32 mouse cellular contexts compared by ENCODE assay signal in the genomic region with DNA sequence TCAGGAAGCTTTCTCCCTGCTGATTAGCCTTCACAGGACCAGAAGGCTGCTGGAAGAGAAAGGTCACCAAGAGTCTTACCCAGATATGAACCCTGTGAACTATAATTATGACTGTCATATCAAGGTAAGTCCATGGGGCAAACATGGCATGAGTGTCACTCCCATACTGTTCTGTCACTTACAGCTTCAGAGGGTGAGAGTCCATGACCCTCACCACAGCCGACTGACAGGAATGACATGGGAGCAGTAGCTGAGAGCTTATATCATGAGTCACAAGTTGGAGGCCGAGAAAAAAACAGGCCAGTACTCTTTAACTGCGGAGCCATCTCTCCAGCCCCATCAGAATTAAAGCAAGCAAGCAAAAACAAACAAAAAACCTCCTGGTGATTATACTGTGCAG.
A peak's percentile ranks its signal among the peaks of the same experiment; 100 is the strongest.
DNase-seq lines count a peak whose midpoint lies in the region; ATAC-seq and TF ChIP-seq lines count a peak whose summit lies in the region.
"Had no signal": no experiment of that assay in that cellular context is flagged by ENCODE, and none has a peak within 500 bp of the region (broad histone marks: within the 10 kb centered on the region; RNA-seq: fewer than 3 reads in every experiment).

No protein-coding gene starts in this region.

- TF ChIP-seq CTCF in intestine, postnatal 0 days (IDR thresholded peaks at IDR 0.05; ENCODE audit: low read depth) = no peak
- no peak for TF ChIP-seq CTCF in stomach, postnatal 0 days (IDR thresholded peaks at IDR 0.05; ENCODE audit: low read depth)

- H3K27ac ChIP-seq in lung, embryonic 15.5 days = 0 out of 2 replicates have a peak overlapping the region, but pooled peaks have one; percentile 31
- no peak overlapping the region for H3K27ac ChIP-seq in intestine, postnatal 0 days (ENCODE audit: low read depth, low read length)
- no peak overlapping the region for H3K27ac ChIP-seq in stomach, postnatal 0 days (replicated peaks)
- H3K27ac ChIP-seq: forebrain, embryonic 13.5 days; kidney, embryonic 15.5 days; layer of hippocampus, adult 2 months; left cerebral cortex, adult 2 months; limb, embryonic 15.5 days; liver, embryonic 13.5 days; macrophage; midbrain, embryonic 13.5 days; neural tube, embryonic 15.5 days had no signal

- no peak for ATAC-seq in lung, embryonic 15.5 days (ENCODE audit: borderline replicate concordance, extremely low read depth, low FRiP score, low TSS enrichment)
- peak; percentile 96 for ATAC-seq in intestine, postnatal 0 days
- ATAC-seq in stomach, postnatal 0 days (ENCODE audit: low FRiP score, low TSS enrichment) = peak; percentile 81
- ATAC-seq: forebrain, embryonic 13.5 days; midbrain, embryonic 13.5 days had no signal

- no peak overlapping the region for H3K4me3 ChIP-seq in lung, embryonic 15.5 days
- H3K4me3 ChIP-seq in intestine, postnatal 0 days (ENCODE audit: low read depth, low read length) = no peak overlapping the region
- no peak overlapping the region for H3K4me3 ChIP-seq in stomach, postnatal 0 days (ENCODE audit: low read depth, low read length)
- H3K4me3 ChIP-seq: forebrain, embryonic 13.5 days; hindbrain, embryonic 13.5 days; kidney, embryonic 15.5 days; layer of hippocampus, adult 2 months; left cerebral cortex, adult 2 months; limb, embryonic 15.5 days; liver, embryonic 13.5 days; midbrain, embryonic 13.5 days; neural tube, embryonic 15.5 days had no signal

- no peak overlapping the region for H3K9ac ChIP-seq in lung, embryonic 15.5 days
- H3K9ac ChIP-seq in intestine, postnatal 0 days (ENCODE audit: low read depth, low read length) = no peak overlapping the region
- no peak overlapping the region for H3K9ac ChIP-seq in stomach, postnatal 0 days (ENCODE audit: low read length)
- H3K9ac ChIP-seq: forebrain, embryonic 13.5 days; hindbrain, embryonic 13.5 days; kidney, embryonic 15.5 days; limb, embryonic 15.5 days; liver, embryonic 13.5 days; midbrain, embryonic 13.5 days; neural tube, embryonic 15.5 days had no signal

- DNase-seq in adrenal gland, adult (ENCODE audit: inconsistent age in 2 of 2, low spot score in 1 of 2) = peak; percentile 27 to 49
- DNase-seq in adrenal gland, adult 18-20 months (ENCODE audit: low spot score in 2 of 2) = no peak
- no peak for DNase-seq in lung, postnatal 14 days
- DNase-seq in stomach, postnatal 0 days (ENCODE audit: low spot score) = peak; percentile 21
- DNase-seq in adipocyte (ENCODE audit: low spot score) = no peak
- DNase-seq in gastrocnemius, postnatal 25 days = no peak
- DNase-seq: cerebellum, adult 2 months; cerebellum, postnatal 14 days; gastrocnemius, postnatal 14 days; heart, adult 18-20 months; heart, postnatal 36 days; kidney, adult 18-20 months; kidney, postnatal 25 days; liver, embryonic 13.5 days; lung, adult 18-20 months; right cerebral cortex, postnatal 25 days; spleen, adult 18-20 months; thymus, adult 18-20 months; thymus, postnatal 25 days had no signal

- H3K9me3 ChIP-seq in lung, embryonic 15.5 days = no peaks in the 10 kb centered on the region
- no peaks in the 10 kb centered on the region for H3K9me3 ChIP-seq in intestine, postnatal 0 days (ENCODE audit: control insufficient read depth)
- no peaks in the 10 kb centered on the region for H3K9me3 ChIP-seq in stomach, postnatal 0 days (ENCODE audit: control insufficient read depth, low read length)
- H3K9me3 ChIP-seq: forebrain, embryonic 13.5 days; G1E; kidney, embryonic 15.5 days; limb, embryonic 15.5 days; liver, embryonic 13.5 days; midbrain, embryonic 13.5 days; neural tube, embryonic 15.5 days had no signal

- TF ChIP-seq EP300 in stomach, postnatal 0 days (optimal IDR thresholded peaks at IDR 0.05) = no peak

- H3K4me1 ChIP-seq in lung, embryonic 15.5 days = peaks cover 16% of the 10 kb centered on the region
- no peaks in the 10 kb centered on the region for H3K4me1 ChIP-seq in intestine, postnatal 0 days (replicated peaks; ENCODE audit: control insufficient read depth, insufficient read depth, low read length)
- H3K4me1 ChIP-seq in stomach, postnatal 0 days (replicated peaks; ENCODE audit: control insufficient read depth, insufficient read depth) = no peaks in the 10 kb centered on the region
- H3K4me1 ChIP-seq: forebrain, embryonic 13.5 days; limb, embryonic 15.5 days; liver, embryonic 13.5 days; neural tube, embryonic 15.5 days had no signal

- H3K36me3 ChIP-seq in lung, embryonic 15.5 days = no peaks in the 10 kb centered on the region
- no peaks in the 10 kb centered on the region for H3K36me3 ChIP-seq in intestine, postnatal 0 days (ENCODE audit: control insufficient read depth, insufficient read depth)
- H3K36me3 ChIP-seq in stomach, postnatal 0 days (ENCODE audit: control insufficient read depth, insufficient read depth, low read length) = no peaks in the 10 kb centered on the region
- H3K36me3 ChIP-seq: G1E; hindbrain, embryonic 13.5 days; kidney, embryonic 15.5 days; limb, embryonic 15.5 days; liver, embryonic 13.5 days; midbrain, embryonic 13.5 days; neural tube, embryonic 15.5 days had no signal

- 34% methylated on average over 3 of the region's 3 CpGs for WGBS in lung, embryonic 15.5 days
- WGBS in intestine, postnatal 0 days = 33% methylated on average over 3 of the region's 3 CpGs
- 43% methylated on average over 3 of the region's 3 CpGs for WGBS in stomach, postnatal 0 days

- no peaks in the 10 kb centered on the region for H3K27me3 ChIP-seq in lung, embryonic 15.5 days
- 0 out of 2 replicates have a peak, but pooled peaks cover 5% of the 10 kb centered on the region for H3K27me3 ChIP-seq in intestine, postnatal 0 days (replicated peaks; ENCODE audit: control insufficient read depth, insufficient read depth, low read length)
- H3K27me3 ChIP-seq in stomach, postnatal 0 days (ENCODE audit: control insufficient read depth, insufficient read depth, low read length) = no peaks in the 10 kb centered on the region
- H3K27me3 ChIP-seq: forebrain, embryonic 13.5 days; kidney, embryonic 15.5 days; limb, embryonic 15.5 days; liver, embryonic 13.5 days; midbrain, embryonic 13.5 days had no signal

- no peak overlapping the region for H3K4me2 ChIP-seq in lung, embryonic 15.5 days
- H3K4me2 ChIP-seq in intestine, postnatal 0 days (replicated peaks; ENCODE audit: low read depth) = no peak overlapping the region
- no peak overlapping the region for H3K4me2 ChIP-seq in stomach, postnatal 0 days (replicated peaks; ENCODE audit: low read depth)
- H3K4me2 ChIP-seq: forebrain, embryonic 13.5 days; heart, embryonic 11.5 days; hindbrain, embryonic 13.5 days; kidney, embryonic 15.5 days; limb, embryonic 15.5 days; liver, embryonic 13.5 days; midbrain, embryonic 13.5 days; neural tube, embryonic 15.5 days had no signal

Comparison
In these comparisons a context has a peak if more than half of its experiments do, and no peak if none do; other contexts are left out.
1. DNase-seq: peak in adrenal gland, adult (2 of 2) and stomach, postnatal 0 days (single experiment); none in adrenal gland, adult 18-20 months (0 of 2), lung, postnatal 14 days (single experiment), adipocyte (single experiment) and gastrocnemius, postnatal 25 days (single experiment).